In genomic region chr10:58559098-58559497, GRCm38 (mm10) we compare ENCODE assay signal across 8 mouse cellular contexts.
A peak's percentile ranks its signal among the peaks of the same experiment; 100 is the strongest.
DNase-seq lines count a peak whose midpoint lies in the region; ATAC-seq and TF ChIP-seq lines count a peak whose summit lies in the region.

No protein-coding gene starts in this region.

- ATAC-seq in forebrain, postnatal 0 days = peak; percentile 60; the same call in 1 of the 2 replicates
- ATAC-seq in megakaryocyte progenitor cell, adult 5-6 weeks (replicated peaks; ENCODE audit: poor library complexity) = peak; percentile 91

- H3K27ac ChIP-seq in cerebellum, adult 2 months (ENCODE audit: insufficient read depth, low read length) = no peak overlapping the region
- no peak overlapping the region for H3K27ac ChIP-seq in forebrain, postnatal 0 days (ENCODE audit: low read depth, low read length)

- TF ChIP-seq POLR2A in cerebellum, adult 2 months (IDR thresholded peaks at IDR 0.05; ENCODE audit: borderline replicate concordance, insufficient read depth, low read length) = no peak

- no peaks in the 10 kb centered on the region for H3K9me3 ChIP-seq in forebrain, postnatal 0 days (ENCODE audit: low read length)

- WGBS in cerebellum, adult 2 months = 16% methylated on average over 7 of the region's 7 CpGs
- WGBS in forebrain, postnatal 0 days = 26% methylated on average over 7 of the region's 7 CpGs

- no peak overlapping the region for H3K9ac ChIP-seq in forebrain, postnatal 0 days

- no peak overlapping the region for H3K4me2 ChIP-seq in forebrain, postnatal 0 days (ENCODE audit: low read depth)

- peak; percentile 58; the same call in 1 of the 2 replicates for TF ChIP-seq CTCF in cerebellum, adult 2 months (IDR thresholded peaks at IDR 0.05; ENCODE audit: borderline replicate concordance, insufficient read depth, low read depth, low read length)
- TF ChIP-seq CTCF in forebrain, postnatal 0 days (IDR thresholded peaks at IDR 0.05; ENCODE audit: low read depth) = peak; percentile 68

- DNase-seq in layer of hippocampus, adult 11-12 months (ENCODE audit: low spot score) = peak; percentile 54
- no peak for DNase-seq in layer of hippocampus, adult 9-10 months (ENCODE audit: low spot score)
- DNase-seq in MEL-GATA-1-ER (ENCODE audit: extremely low read depth, low read depth) = peak; percentile 33
- DNase-seq in cerebellum, adult 2 months = peak; percentile 34 to 43
- peak; percentile 67 for DNase-seq in forebrain, postnatal 0 days
- peak; percentile 70 to 73 for DNase-seq in kidney, postnatal 4 days
- DNase-seq in thymus, postnatal 25 days = peak; percentile 60

- no peaks in the 10 kb centered on the region for H3K27me3 ChIP-seq in cerebellum, adult 2 months (ENCODE audit: control insufficient read depth, insufficient read depth, low read length)
- H3K27me3 ChIP-seq in forebrain, postnatal 0 days (ENCODE audit: insufficient read depth, low read length) = no peaks in the 10 kb centered on the region

- H3K4me3 ChIP-seq in cerebellum, adult 2 months (replicated peaks; ENCODE audit: insufficient read depth, low read depth, low read length) = no peak overlapping the region
- H3K4me3 ChIP-seq in forebrain, postnatal 0 days (ENCODE audit: low read depth, low read length) = no peak overlapping the region

- no peaks in the 10 kb centered on the region for H3K4me1 ChIP-seq in cerebellum, adult 2 months (ENCODE audit: control insufficient read depth, insufficient read depth, low read length)
- no peaks in the 10 kb centered on the region for H3K4me1 ChIP-seq in forebrain, postnatal 0 days (ENCODE audit: insufficient read depth)

- no peaks in the 10 kb centered on the region for H3K36me3 ChIP-seq in forebrain, postnatal 0 days (ENCODE audit: insufficient read depth)
